Mouse (Mus musculus) testis, adult 2 months (tissue): Measurements from ENCODE around the gene Mpdz. TPM values are rescaled to one million over a fixed set of nuclear protein-coding genes. Genes with fewer than 3 reads are reported as not detected.

Source experiments
- H3K27ac ChIP-seq: fragments of 200-500 bp; 2 replicates; pipeline ENCODE4 v1.5.1; 2012; ENCODE audit warnings: low read depth, low read length; ENCODE audit not compliant: control insufficient read depth, insufficient read depth
- H3K27me3 ChIP-seq: fragments of 200-500 bp; 2 replicates; pipeline ENCODE4 v1.6.1; 2012; ENCODE audit warnings: mild to moderate bottlenecking, low read length, moderate library complexity; ENCODE audit not compliant: control insufficient read depth, insufficient read depth
- H3K36me3 ChIP-seq: fragments of 200-500 bp; 2 replicates; pipeline ENCODE4 v1.6.1; 2012; ENCODE audit warnings: mild to moderate bottlenecking, low read length; ENCODE audit not compliant: control insufficient read depth, insufficient read depth
- H3K4me1 ChIP-seq: fragments of 200-500 bp; 2 replicates; pipeline ENCODE4 v1.6.1; 2012; ENCODE audit warnings: low read length; ENCODE audit not compliant: control insufficient read depth, insufficient read depth
- H3K4me3 ChIP-seq: fragments of 200-500 bp; 2 replicates; pipeline ENCODE4 v1.5.1; 2012; ENCODE audit warnings: low read depth, mild to moderate bottlenecking, low read length, moderate library complexity, mixed read lengths; ENCODE audit not compliant: control insufficient read depth
- CTCF ChIP-seq: fragments of 200-500 bp; IDR thresholded peaks from 2 replicates; pipeline ENCODE4 v1.5.1; 2012; ENCODE audit warnings: low read depth, mild to moderate bottlenecking, inconsistent platforms, low read length, moderate library complexity; ENCODE audit not compliant: control insufficient read depth, insufficient read depth, insufficient replicate concordance
- POLR2A ChIP-seq: fragments of 200-500 bp; IDR thresholded peaks from 2 replicates; pipeline ENCODE4 v1.6.1; 2012; ENCODE audit warnings: low read depth, mild to moderate bottlenecking, inconsistent platforms, low read length, moderate library complexity; ENCODE audit not compliant: control insufficient read depth
- polyA plus RNA-seq: library from polyadenylated mRNA; depleted of rRNA; stranded (reverse); fragments of >200 nt; gene quantifications from 2 replicates; pipeline ENCODE4 v1.2.3, GENCODE M21; 2012

The Mpdz gene
- polyA plus RNA-seq, 1 experiment = 3.0 TPM

DNA sequence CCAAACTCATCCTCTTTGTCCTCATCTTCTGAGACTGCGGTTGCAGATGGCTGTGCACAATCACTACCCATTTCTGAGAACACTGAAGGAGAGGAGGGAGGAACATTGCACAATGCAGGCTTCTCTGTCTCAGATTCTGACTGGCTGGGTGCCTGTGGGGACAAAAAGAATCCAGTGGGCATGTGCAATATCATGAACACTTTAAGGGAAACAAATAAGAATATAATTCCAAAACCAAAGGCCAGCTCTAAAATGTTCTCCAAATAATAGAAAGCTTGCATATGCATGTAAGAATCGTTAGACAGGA is 132.5 kb downstream of the Mpdz start:
- H3K27me3 ChIP-seq = no peaks in the 10 kb centered on the region
- no peak overlapping the region for H3K4me3 ChIP-seq
- no peaks in the 10 kb centered on the region for H3K36me3 ChIP-seq
- TF ChIP-seq CTCF (no peak), POLR2A (no peak)
- H3K27ac ChIP-seq = no peak overlapping the region
- H3K4me1 ChIP-seq = no peaks in the 10 kb centered on the region

DNA sequence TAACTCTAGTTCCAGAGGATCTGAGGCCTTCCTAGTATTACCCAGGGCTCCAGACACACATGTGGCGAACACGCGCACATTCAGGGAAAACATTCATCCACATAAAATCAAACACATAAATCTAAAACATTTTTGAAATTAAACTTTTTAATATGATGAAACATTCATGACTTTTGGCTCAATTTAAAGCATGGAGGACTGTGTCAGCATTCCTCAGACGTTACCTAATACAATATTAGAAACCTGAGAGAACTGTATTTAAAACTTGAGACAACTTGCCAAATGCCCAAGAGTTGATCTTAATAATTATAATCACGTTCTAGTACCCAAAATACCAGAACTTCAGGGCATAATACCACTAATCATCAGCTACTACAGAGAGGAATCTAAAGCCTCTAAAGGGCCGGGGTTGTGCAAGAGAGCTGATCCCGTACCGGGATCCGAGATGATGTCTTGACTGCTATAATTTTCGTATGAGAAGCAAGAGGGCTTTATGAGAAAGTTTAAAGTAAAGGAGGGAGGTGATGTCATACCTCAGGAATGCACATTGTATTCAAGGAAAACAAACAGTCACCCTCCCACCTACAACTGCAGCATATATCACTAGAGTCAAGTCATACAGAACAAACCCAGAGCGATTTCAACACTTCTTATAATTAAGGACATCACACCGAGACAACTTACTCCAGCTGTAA is 133.0 kb downstream of the Mpdz start:
- Histone ChIP-seq H3K4me3 (no peak overlapping the region), H3K4me1 (no peaks in the 10 kb centered on the region), H3K36me3 (no peaks in the 10 kb centered on the region), H3K27me3 (no peaks in the 10 kb centered on the region), H3K27ac (no peak overlapping the region)
- TF ChIP-seq CTCF (no peak), POLR2A (no peak)

DNA sequence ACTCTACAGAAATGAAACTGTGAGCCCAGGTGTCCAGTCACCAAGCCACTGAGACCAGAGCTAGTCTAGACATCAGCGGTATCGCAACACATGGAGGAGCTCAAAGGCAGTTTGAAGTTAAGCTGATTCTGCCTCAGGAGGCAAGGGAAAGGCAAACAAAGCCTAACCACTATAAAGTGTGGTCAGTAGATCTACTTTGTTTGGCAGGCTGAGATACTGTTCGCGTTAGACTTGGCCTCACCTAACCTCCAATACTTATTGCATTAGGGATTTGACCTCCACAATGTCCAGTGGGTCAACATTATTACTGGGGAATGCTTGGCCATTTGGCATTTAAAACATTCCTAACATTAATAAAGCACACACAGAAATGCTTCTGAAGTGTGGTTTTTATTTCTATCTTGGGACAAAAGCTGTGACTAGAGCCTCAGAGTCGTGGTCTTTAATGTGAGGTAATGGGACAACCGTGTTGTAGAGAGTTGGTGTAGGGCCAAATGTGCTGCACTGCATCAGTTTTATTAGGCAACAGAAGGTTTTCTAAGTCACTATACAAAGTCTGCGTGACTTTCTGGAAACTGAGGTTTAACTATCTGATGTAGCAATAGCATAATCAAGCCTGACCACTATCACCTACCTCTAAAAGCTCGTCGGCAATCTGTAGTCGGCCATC is 134.9 kb downstream of the Mpdz start:
- H3K4me3 ChIP-seq = no peak overlapping the region

GRCm38 (mm10) chr4:81302056-81302455 is 140.6 kb downstream of the Mpdz start:
- no peaks in the 10 kb centered on the region for H3K27me3 ChIP-seq
- no peak overlapping the region for H3K27ac ChIP-seq
- H3K4me3 ChIP-seq = no peak overlapping the region
- H3K36me3 ChIP-seq = no peaks in the 10 kb centered on the region
- no peak for TF ChIP-seq POLR2A
- no peaks in the 10 kb centered on the region for H3K4me1 ChIP-seq

More for the DNA sequence above, 134.9 kb downstream of the Mpdz start:
- no peaks in the 10 kb centered on the region for H3K27me3 ChIP-seq
- TF ChIP-seq CTCF (no peak), POLR2A (no peak)
- no peak overlapping the region for H3K27ac ChIP-seq
- H3K4me1 ChIP-seq = no peaks in the 10 kb centered on the region
- no peaks in the 10 kb centered on the region for H3K36me3 ChIP-seq

DNA sequence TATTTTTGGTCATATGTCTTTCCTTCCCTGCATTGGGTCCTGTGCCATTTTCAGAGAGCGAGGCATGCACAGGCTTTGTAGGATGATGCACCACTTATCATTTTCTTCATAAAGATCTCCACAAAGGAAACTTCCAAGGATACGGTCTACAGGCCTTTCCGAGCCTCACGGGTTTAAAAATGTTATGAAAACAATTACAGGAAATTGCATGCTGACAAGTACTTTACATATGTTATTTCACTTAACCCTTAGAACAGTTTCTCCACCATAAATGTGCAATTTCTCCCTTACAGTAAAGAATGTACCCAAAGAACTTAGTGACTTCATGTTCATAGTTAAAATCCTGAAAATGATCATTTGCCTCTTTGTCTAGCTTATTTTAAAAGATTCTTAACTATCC is 144.2 kb downstream of the Mpdz start:
- Histone ChIP-seq H3K27me3 (no peaks in the 10 kb centered on the region), H3K27ac (no peak overlapping the region), H3K36me3 (no peaks in the 10 kb centered on the region), H3K4me3 (no peak overlapping the region), H3K4me1 (no peaks in the 10 kb centered on the region)
- TF ChIP-seq POLR2A (no peak), CTCF (no peak)

DNA sequence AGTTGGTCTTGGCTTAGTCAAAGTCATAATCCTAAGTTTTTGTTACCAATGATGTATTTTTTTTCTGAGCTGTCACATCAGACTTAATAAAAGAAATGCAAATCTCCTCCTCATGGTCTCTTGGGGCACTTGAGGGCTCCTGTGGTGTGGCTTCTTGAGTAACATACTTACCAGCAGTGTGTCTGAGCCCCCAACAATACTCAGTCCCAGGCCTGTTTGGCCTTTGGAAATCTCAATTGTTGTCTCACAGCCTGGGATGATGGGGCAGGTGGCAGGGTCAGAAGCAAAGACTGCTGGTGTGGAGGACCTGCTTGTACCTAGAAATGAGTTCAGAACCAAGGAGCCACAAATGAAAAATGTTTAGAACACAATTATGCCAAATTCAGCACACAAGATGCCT is 149.3 kb downstream of the Mpdz start:
- no peaks in the 10 kb centered on the region for H3K36me3 ChIP-seq
- H3K4me3 ChIP-seq = no peak overlapping the region
- no peak for TF ChIP-seq CTCF
- TF ChIP-seq POLR2A = no peak

DNA sequence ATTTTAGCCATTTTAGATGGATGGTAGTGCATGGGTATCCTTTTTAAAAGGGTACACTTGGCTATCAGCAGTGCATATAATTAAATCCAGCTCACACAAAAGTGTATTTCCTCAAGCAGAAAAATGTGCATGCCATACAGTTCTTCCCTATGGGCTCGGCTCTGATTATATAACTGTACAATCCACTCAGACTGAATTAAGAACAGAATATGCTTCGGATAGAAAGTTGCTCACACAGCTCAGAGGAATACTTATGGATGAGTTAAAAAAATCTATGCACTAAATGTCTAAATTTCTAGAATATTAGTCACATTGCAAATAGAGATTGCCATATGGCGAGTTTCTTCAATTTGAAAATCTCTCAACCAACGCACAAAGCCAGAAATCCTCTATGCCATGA is 157.1 kb downstream of the Mpdz start:
- Histone ChIP-seq H3K27me3 (no peaks in the 10 kb centered on the region), H3K36me3 (no peaks in the 10 kb centered on the region), H3K27ac (no peak overlapping the region), H3K4me3 (no peak overlapping the region), H3K4me1 (no peaks in the 10 kb centered on the region)
- no peak for TF ChIP-seq POLR2A
- TF ChIP-seq CTCF = no peak

More for the DNA sequence above, 149.3 kb downstream of the Mpdz start:
- Histone ChIP-seq H3K4me1 (no peaks in the 10 kb centered on the region), H3K27ac (no peak overlapping the region), H3K27me3 (no peaks in the 10 kb centered on the region)

DNA sequence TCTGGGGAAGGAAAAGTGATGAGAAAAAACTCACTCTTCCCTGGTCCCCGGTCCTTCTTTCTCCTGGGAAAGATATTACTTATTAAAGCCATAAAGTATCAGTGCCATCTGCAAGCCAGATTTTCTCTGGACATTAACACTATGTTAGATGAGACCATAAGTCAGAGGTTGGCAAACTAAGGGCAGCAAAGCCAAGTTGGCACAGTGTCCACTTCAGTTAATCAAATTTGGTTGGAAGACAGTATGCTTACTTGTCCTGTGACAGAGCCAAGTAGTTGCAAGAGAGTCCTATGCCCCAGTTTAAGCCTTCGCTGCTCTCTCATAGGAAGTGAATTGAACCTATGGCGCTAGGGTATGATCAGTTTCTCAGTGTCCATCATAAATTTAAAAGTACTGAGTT is 159.0 kb downstream of the Mpdz start:
- Histone ChIP-seq H3K4me3 (no peak overlapping the region), H3K4me1 (no peaks in the 10 kb centered on the region), H3K27ac (no peak overlapping the region), H3K27me3 (no peaks in the 10 kb centered on the region), H3K36me3 (no peaks in the 10 kb centered on the region)
- TF ChIP-seq CTCF (no peak), POLR2A (no peak)
